Mouse (Mus musculus): ENCODE data around the gene Cacnb3.

The Cacnb3 gene

GRCm38 (mm10) chr15:98609331-98610130, 21.1 kb upstream of the Cacnb3 start, which contains the start of gene Adcy6:
TSS of gene Adcy6 (minus strand) at chr15:98610076.
- peak; percentile 60 for DNase-seq (ENCODE audit: low spot score)

- no peak for DNase-seq (ENCODE audit: low spot score)
These were observed 20.5 kb upstream of the Cacnb3 start for GRCm38 (mm10) chr15:98610131-98610633.

- DNase-seq (ENCODE audit: low spot score) = no peak
These were observed 18.4 kb upstream of the Cacnb3 start for GRCm38 (mm10) chr15:98612229-98612628.

- DNase-seq (ENCODE audit: low spot score) = no peak
These were observed 16.1 kb upstream of the Cacnb3 start for GRCm38 (mm10) chr15:98614551-98614950.

GRCm38 (mm10) chr15:98614971-98615370, 15.7 kb upstream of the Cacnb3 start:
- DNase-seq (ENCODE audit: low spot score) = no peak

GRCm38 (mm10) chr15:98615751-98616150, 14.9 kb upstream of the Cacnb3 start:
- DNase-seq (ENCODE audit: low spot score) = no peak

GRCm38 (mm10) chr15:98616362-98617175, 14.1 kb upstream of the Cacnb3 start:
- no peak for DNase-seq (ENCODE audit: low spot score)

- DNase-seq (ENCODE audit: low spot score) = no peak
These were observed 13.5 kb upstream of the Cacnb3 start for GRCm38 (mm10) chr15:98617176-98617537.

GRCm38 (mm10) chr15:98622199-98622598, 8.4 kb upstream of the Cacnb3 start:
- DNase-seq (ENCODE audit: low spot score) = no peak

GRCm38 (mm10) chr15:98622721-98623120, 7.9 kb upstream of the Cacnb3 start:
- no peak for DNase-seq (ENCODE audit: low spot score)

- no peak for DNase-seq (ENCODE audit: low spot score)
These were observed 7.2 kb upstream of the Cacnb3 start for GRCm38 (mm10) chr15:98623361-98623821.

- no peak for DNase-seq (ENCODE audit: low spot score)
These were observed 4.6 kb upstream of the Cacnb3 start for GRCm38 (mm10) chr15:98626078-98626477.

- no peak for DNase-seq (ENCODE audit: low spot score)
These were observed 4.0 kb upstream of the Cacnb3 start for GRCm38 (mm10) chr15:98626487-98627212.

GRCm38 (mm10) chr15:98628589-98629254, 1.9 kb upstream of the Cacnb3 start:
- no peak for DNase-seq (ENCODE audit: low spot score)

GRCm38 (mm10) chr15:98629464-98629863, 1.2 kb upstream of the Cacnb3 start:
- DNase-seq (ENCODE audit: low spot score) = no peak

GRCm38 (mm10) chr15:98631493-98631892, 853 bp downstream of the Cacnb3 start:
- no peak for DNase-seq (ENCODE audit: low spot score)

- no peak for DNase-seq (ENCODE audit: low spot score)
These were observed 1.6 kb downstream of the Cacnb3 start for GRCm38 (mm10) chr15:98632107-98632744.

- DNase-seq (ENCODE audit: low spot score) = no peak
These were observed 2.3 kb downstream of the Cacnb3 start for GRCm38 (mm10) chr15:98632921-98633320.

GRCm38 (mm10) chr15:98633822-98634470, 3.3 kb downstream of the Cacnb3 start:
- DNase-seq (ENCODE audit: low spot score) = no peak

- DNase-seq (ENCODE audit: low spot score) = peak; percentile 59
These were observed 4.0 kb downstream of the Cacnb3 start for GRCm38 (mm10) chr15:98634541-98635081.

Measured in left cerebral cortex, adult 11 months (tissue).